Mouse (Mus musculus) heart, postnatal 0 days (tissue): Measurements from ENCODE around the gene Top2a. TPM values are rescaled to one million over a fixed set of nuclear protein-coding genes. Genes with fewer than 3 reads are reported as not detected.
A peak's percentile ranks its signal among the peaks of the same experiment; 100 is the strongest.

Experiments used
- ATAC-seq: fragments of 200-750 bp; cut with Nextera tagmentation; 2 replicates; pipeline ENCODE4 v1.8.0; 2017; ENCODE audit warnings: low read depth, moderate number of reproducible peaks, moderate library complexity; ENCODE audit not compliant: insufficient read depth
- DNase-seq: peaks from one replicate; pipeline ENCODE4 v3.0.0-alpha.2; 2016; ENCODE audit warnings: low spot score
- H3K27ac ChIP-seq: fragments of 300-500 bp; sonication (generic); 2 replicates; pipeline ENCODE4 v1.5.1; 2014; ENCODE audit warnings: low read depth, mild to moderate bottlenecking
- H3K27me3 ChIP-seq: fragments of 300-500 bp; sonication (generic); 2 replicates; pipeline ENCODE4 v1.6.1; 2014; ENCODE audit warnings: low read length, mixed read lengths; ENCODE audit not compliant: control insufficient read depth, insufficient read depth
- H3K36me3 ChIP-seq: fragments of 300-500 bp; sonication (generic); replicated peaks from 2 replicates; pipeline ENCODE4 v1.6.1; 2014; ENCODE audit warnings: low read length, mixed read lengths; ENCODE audit not compliant: control insufficient read depth, insufficient read depth
- H3K4me1 ChIP-seq: fragments of 300-500 bp; sonication (generic); 2 replicates; pipeline ENCODE4 v1.6.1; 2014; ENCODE audit warnings: antibody characterized with exemption; ENCODE audit not compliant: control insufficient read depth, insufficient read depth
- H3K4me2 ChIP-seq: fragments of 300-500 bp; sonication (generic); 2 replicates; pipeline ENCODE4 v1.6.1; 2014; ENCODE audit warnings: low read depth, mild to moderate bottlenecking, low read length, moderate library complexity
- H3K4me3 ChIP-seq: fragments of 300-500 bp; sonication (generic); 2 replicates; pipeline ENCODE4 v1.5.1; 2014; ENCODE audit warnings: low read depth, low read length
- H3K9ac ChIP-seq: fragments of 300-500 bp; sonication (generic); replicated peaks from 2 replicates; pipeline ENCODE4 v1.6.1; 2014; ENCODE audit warnings: low read depth, low read length, mixed read lengths
- H3K9me3 ChIP-seq: fragments of 300-500 bp; sonication (generic); replicated peaks from 2 replicates; pipeline ENCODE4 v1.6.1; 2016; ENCODE audit warnings: low read length; ENCODE audit not compliant: control insufficient read depth
- CTCF ChIP-seq: IDR thresholded peaks from 2 replicates; pipeline ENCODE4 v1.5.1; 2016; ENCODE audit warnings: antibody characterized with exemption, control low read depth, low read depth
- EP300 ChIP-seq: IDR thresholded peaks from 2 replicates; pipeline ENCODE4 v1.6.1; 2016; ENCODE audit warnings: antibody characterized with exemption, low read depth
- WGBS: fragments of 180-500 bp; shearing (Covaris S2); extraction: QIAGEN DNeasy Blood & Tissue Kit; methylation state at CpG from one replicate; pipeline ENCODE4 v1.1.7; 2014; 5-methylcytosine and 5-hydroxymethylcytosine counted together
- polyA plus RNA-seq: library from polyadenylated mRNA; unstranded; fragments of >200 nt; fragmentation: Nextera tagmentation; extraction: Ambion mirVana; gene quantifications from 2 replicates; pipeline ENCODE4 v1.2.1, GENCODE M21; 2015
- total RNA-seq: library from RNA; depleted of rRNA; stranded (reverse); fragments of >200 nt; gene quantifications from 2 replicates; pipeline ENCODE4 v1.2.3, GENCODE M21; 2014; ENCODE audit warnings: low replicate concordance; rRNA removed

The Top2a gene
- total RNA-seq, result 52.9 and 91.1 TPM in 2 replicates
- 38.2 and 38.9 TPM in 2 replicates for polyA plus RNA-seq

GRCm38 (mm10) chr11:99023500-99024467 is at the start of gene Top2a:
Gene Top2a, minus strand, starts transcription at chr11:99024189.
- ATAC-seq (peak; percentile 95), DNase-seq (peak; percentile 99)
- Histone ChIP-seq H3K4me2 (peak within 1 kb of the TSS; percentile 67), H3K4me3 (peak within 1 kb of the TSS; percentile 91), H3K9me3 (no peaks in the 10 kb centered on the region), H3K27ac (peak within 1 kb of the TSS; percentile 58), H3K4me1 (peaks cover 9% of the 10 kb centered on the region), H3K36me3 (peaks cover 13% of the 10 kb centered on the region), H3K27me3 (no peaks in the 10 kb centered on the region), H3K9ac (peak within 1 kb of the TSS; percentile 54)
- TF ChIP-seq EP300 (peak; percentile 99), CTCF (no peak)
- WGBS, result under 1% methylated on average over 54 of the region's 54 CpGs

- Histone ChIP-seq H3K36me3 (no peaks in the 10 kb centered on the region), H3K9ac (no peak overlapping the region), H3K4me1 (no peaks in the 10 kb centered on the region), H3K27me3 (no peaks in the 10 kb centered on the region), H3K9me3 (no peaks in the 10 kb centered on the region), H3K27ac (no peak overlapping the region), H3K4me3 (no peak overlapping the region), H3K4me2 (no peak overlapping the region)
- WGBS, result 39% methylated on average over 5 of the region's 5 CpGs
- DNase-seq, result no peak
- no peak for TF ChIP-seq CTCF
- no peak for TF ChIP-seq EP300
- no peak for ATAC-seq
These were observed 49.8 kb upstream of the Top2a start for GRCm38 (mm10) chr11:99073781-99074180.

- H3K4me2 ChIP-seq, result no peak overlapping the region
- ATAC-seq (no peak), DNase-seq (no peak)
- no peaks in the 10 kb centered on the region for H3K4me1 ChIP-seq
- no peak for TF ChIP-seq CTCF
- no peak for TF ChIP-seq EP300
- no peak overlapping the region for H3K9ac ChIP-seq
- H3K4me3 ChIP-seq, result no peak overlapping the region
- 33% methylated on average over 6 of the region's 6 CpGs for WGBS
- H3K27me3 ChIP-seq, result no peaks in the 10 kb centered on the region
- H3K27ac ChIP-seq, result no peak overlapping the region
- H3K36me3 ChIP-seq, result no peaks in the 10 kb centered on the region
- no peaks in the 10 kb centered on the region for H3K9me3 ChIP-seq
These were observed 47.9 kb upstream of the Top2a start for GRCm38 (mm10) chr11:99071866-99072265.

GRCm38 (mm10) chr11:99068455-99068854 is 44.5 kb upstream of the Top2a start:
- 0 out of 2 replicates have a peak, but pooled peaks cover 6% of the 10 kb centered on the region for H3K4me1 ChIP-seq
- no peak overlapping the region for H3K9ac ChIP-seq
- ATAC-seq (no peak), DNase-seq (no peak)
- WGBS, result 81% methylated on average over 5 of the region's 5 CpGs
- no peaks in the 10 kb centered on the region for H3K9me3 ChIP-seq
- no peaks in the 10 kb centered on the region for H3K36me3 ChIP-seq
- TF ChIP-seq EP300 (no peak), CTCF (no peak)
- H3K27ac ChIP-seq, result no peak overlapping the region
- no peaks in the 10 kb centered on the region for H3K27me3 ChIP-seq
- H3K4me2 ChIP-seq, result no peak overlapping the region
- H3K4me3 ChIP-seq, result no peak overlapping the region

GRCm38 (mm10) chr11:99067591-99067990 is 43.6 kb upstream of the Top2a start:
- ATAC-seq (no peak), DNase-seq (no peak)
- Histone ChIP-seq H3K27me3 (no peaks in the 10 kb centered on the region), H3K9me3 (no peaks in the 10 kb centered on the region), H3K9ac (no peak overlapping the region), H3K27ac (no peak overlapping the region), H3K4me2 (no peak overlapping the region), H3K36me3 (no peaks in the 10 kb centered on the region), H3K4me3 (no peak overlapping the region), H3K4me1 (0 out of 2 replicates have a peak, but pooled peaks cover 6% of the 10 kb centered on the region)
- TF ChIP-seq CTCF, result no peak
- TF ChIP-seq EP300, result no peak
- 91% methylated on average over 8 of the region's 8 CpGs for WGBS
